Mouse (Mus musculus): ENCODE measurements at regions not wholly inside any gene's neighbourhood (a gene's known extent, or its start where the extent isn't known, plus 50 kb on each side); places are given as distances from the start of the nearest gene placed in this dataset.

DNA sequence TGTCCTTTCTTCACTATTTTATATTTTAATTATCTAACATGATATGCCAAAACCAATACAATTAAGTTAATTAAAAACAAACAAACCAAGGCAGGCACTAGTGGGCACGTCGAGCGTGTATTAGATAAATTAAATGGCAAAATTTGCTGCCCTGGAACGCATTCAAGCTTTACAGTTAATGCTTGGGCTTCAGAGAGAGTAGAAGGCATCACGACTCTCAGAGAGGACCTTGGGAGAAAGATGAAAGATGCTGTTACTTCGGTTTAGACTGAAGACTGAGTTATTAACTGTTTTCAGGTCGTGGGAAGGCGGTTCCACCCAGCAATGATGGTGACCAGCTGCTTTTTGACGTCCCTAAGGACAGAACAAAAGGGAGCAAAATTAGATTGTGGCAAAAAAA, 71.7 kb upstream of the Boc start:
- TF ChIP-seq GATA1 (IDR thresholded peaks at IDR 0.05; ENCODE audit: borderline replicate concordance, low read length) (no peak), FLI1 (IDR thresholded peaks at IDR 0.05; ENCODE audit: low read length) (no peak)

Measured in megakaryocyte, embryonic 14.5 days (primary cell).